Mouse (Mus musculus): Measurements from ENCODE around the gene Hoxd8.

Gene Hoxd8

GRCm38 (mm10) chr2:74715504-74716241 is 11.3 kb downstream of the Hoxd8 start:
- DNase-seq, result peak; percentile 72

- no peak for DNase-seq
Measured at GRCm38 (mm10) chr2:74720384-74720783, 16.0 kb downstream of the Hoxd8 start.

GRCm38 (mm10) chr2:74720955-74721491 is 16.6 kb downstream of the Hoxd8 start:
- no peak for DNase-seq

- no peak for DNase-seq
Measured at GRCm38 (mm10) chr2:74721882-74722281, 17.5 kb downstream of the Hoxd8 start.

GRCm38 (mm10) chr2:74722949-74723348 is 18.5 kb downstream of the Hoxd8 start:
- DNase-seq, result no peak

- no peak for DNase-seq
Measured at GRCm38 (mm10) chr2:74724244-74725015, 20.0 kb downstream of the Hoxd8 start.

GRCm38 (mm10) chr2:74725171-74725570 is 20.8 kb downstream of the Hoxd8 start:
- no peak for DNase-seq

GRCm38 (mm10) chr2:74726551-74726950 is 22.1 kb downstream of the Hoxd8 start, which contains the start of gene Gm28230:
TSS of gene Gm28230 (plus strand) at chr2:74726728.
- no peak for DNase-seq

GRCm38 (mm10) chr2:74726973-74727639 is 22.7 kb downstream of the Hoxd8 start:
- DNase-seq, result no peak

- no peak for DNase-seq
Measured at GRCm38 (mm10) chr2:74727640-74728302, 23.4 kb downstream of the Hoxd8 start.

GRCm38 (mm10) chr2:74728303-74728680 is 23.9 kb downstream of the Hoxd8 start:
- DNase-seq, result no peak

GRCm38 (mm10) chr2:74730331-74730730 is 25.9 kb downstream of the Hoxd8 start:
- no peak for DNase-seq

GRCm38 (mm10) chr2:74731055-74731454 is 26.6 kb downstream of the Hoxd8 start:
- DNase-seq, result no peak

GRCm38 (mm10) chr2:74731799-74732512 is 27.5 kb downstream of the Hoxd8 start:
- DNase-seq, result no peak

GRCm38 (mm10) chr2:74732513-74733316 is 28.3 kb downstream of the Hoxd8 start:
- no peak for DNase-seq

- no peak for DNase-seq
Measured at GRCm38 (mm10) chr2:74733317-74733661, 28.9 kb downstream of the Hoxd8 start.

GRCm38 (mm10) chr2:74733765-74734164 is 29.4 kb downstream of the Hoxd8 start:
- DNase-seq, result no peak

- DNase-seq, result no peak
Measured at GRCm38 (mm10) chr2:74734451-74734850, 30.0 kb downstream of the Hoxd8 start.

GRCm38 (mm10) chr2:74734996-74735811 is 30.8 kb downstream of the Hoxd8 start:
- DNase-seq, result no peak
